Mouse (Mus musculus): ENCODE measurements around the gene Cdkn2b. TPM values are rescaled to one million over a fixed set of nuclear protein-coding genes. Genes with fewer than 3 reads are reported as not detected.

The Cdkn2b gene
- polyA plus RNA-seq, 1 experiment from 2014 or later: 0.40 TPM

DNA sequence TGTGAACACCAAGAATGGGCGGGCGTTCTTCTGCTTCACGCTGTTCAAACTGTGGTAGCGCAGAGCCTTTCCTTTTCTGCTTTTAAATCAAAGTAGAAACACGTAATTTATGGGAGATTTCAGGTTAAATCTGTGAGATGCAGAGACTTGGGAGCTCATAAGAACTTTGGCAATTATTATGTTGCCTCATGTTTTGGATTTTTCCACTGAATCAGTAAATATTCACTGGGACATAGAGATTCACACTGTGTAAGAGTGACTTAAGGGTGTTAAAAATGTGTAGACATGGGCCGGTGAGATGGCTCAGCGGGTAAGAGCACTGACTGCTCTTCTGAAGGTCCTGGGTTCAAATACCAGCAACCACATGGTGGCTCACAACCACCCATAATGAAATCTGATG is 25.2 kb downstream of the Cdkn2b start:
- H3K4me1 ChIP-seq (replicated peaks): peaks cover 6% of the 10 kb centered on the region
- no peak overlapping the region for H3K4me3 ChIP-seq (replicated peaks)
- H3K9ac ChIP-seq (replicated peaks): no peak overlapping the region
- peaks cover 89% of the 10 kb centered on the region for H3K27me3 ChIP-seq
- no peaks in the 10 kb centered on the region for H3K9me3 ChIP-seq
- H3K4me2 ChIP-seq (replicated peaks): no peak overlapping the region
- 22% methylated on average over 7 of the region's 7 CpGs for WGBS
- ATAC-seq: no peak
- H3K36me3 ChIP-seq: no peaks in the 10 kb centered on the region
- no peak overlapping the region for H3K27ac ChIP-seq

GRCm38 (mm10) chr4:89282661-89283060 is 28.2 kb downstream of the Cdkn2b start:
- WGBS: 2% methylated on average over 12 of the region's 12 CpGs
- H3K4me1 ChIP-seq (replicated peaks): peaks cover 6% of the 10 kb centered on the region
- no peak overlapping the region for H3K4me2 ChIP-seq (replicated peaks)
- no peak overlapping the region for H3K27ac ChIP-seq
- no peak overlapping the region for H3K4me3 ChIP-seq (replicated peaks)
- ATAC-seq: no peak
- H3K27me3 ChIP-seq: peaks cover 89% of the 10 kb centered on the region
- H3K36me3 ChIP-seq: no peaks in the 10 kb centered on the region
- no peak overlapping the region for H3K9ac ChIP-seq (replicated peaks)
- no peaks in the 10 kb centered on the region for H3K9me3 ChIP-seq

DNA sequence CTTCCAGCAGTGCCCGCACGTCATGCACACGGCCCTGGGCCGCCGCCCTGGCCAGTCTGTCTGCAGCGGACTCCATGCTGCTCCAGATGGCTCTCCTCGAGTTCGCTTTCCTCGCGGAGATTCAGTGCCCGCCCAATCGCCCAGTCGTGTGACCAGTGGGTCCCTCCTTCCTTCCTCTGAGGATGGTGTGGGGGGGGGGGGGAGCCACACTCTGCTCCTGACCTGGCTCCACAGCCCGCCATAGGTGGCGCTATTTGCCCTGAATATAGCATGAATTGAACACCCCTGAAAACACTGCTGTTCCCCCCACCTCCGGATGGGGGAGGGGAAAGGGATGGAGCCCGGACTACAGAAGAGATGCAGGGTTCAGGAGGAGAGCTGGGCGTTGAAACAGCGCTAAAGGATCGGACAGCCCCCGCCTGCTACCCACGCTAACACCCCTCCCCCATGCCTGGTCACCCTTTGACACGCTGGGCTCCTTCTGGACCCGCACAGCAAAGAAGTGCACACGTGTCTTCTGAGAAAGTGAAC is 28.7 kb downstream of the Cdkn2b start:
- 0% methylated on average over 25 of the region's 25 CpGs for WGBS
- Histone ChIP-seq H3K27ac (no peak overlapping the region), H3K4me2 (replicated peaks) (0 out of 2 replicates have a peak overlapping the region, but pooled peaks have one; percentile 3), H3K4me3 (replicated peaks) (no peak overlapping the region; the same call in 1 of the 2 replicates), H3K4me1 (replicated peaks) (peaks cover 6% of the 10 kb centered on the region), H3K36me3 (no peaks in the 10 kb centered on the region), H3K27me3 (peaks cover 90% of the 10 kb centered on the region), H3K9me3 (no peaks in the 10 kb centered on the region), H3K9ac (replicated peaks) (no peak overlapping the region)
- peak; percentile 83 for ATAC-seq

GRCm38 (mm10) chr4:89281236-89281635 is 29.6 kb downstream of the Cdkn2b start:
- Histone ChIP-seq H3K4me3 (replicated peaks) (no peak overlapping the region), H3K27ac (no peak overlapping the region)
- 3% methylated on average over 7 of the region's 7 CpGs for WGBS

DNA sequence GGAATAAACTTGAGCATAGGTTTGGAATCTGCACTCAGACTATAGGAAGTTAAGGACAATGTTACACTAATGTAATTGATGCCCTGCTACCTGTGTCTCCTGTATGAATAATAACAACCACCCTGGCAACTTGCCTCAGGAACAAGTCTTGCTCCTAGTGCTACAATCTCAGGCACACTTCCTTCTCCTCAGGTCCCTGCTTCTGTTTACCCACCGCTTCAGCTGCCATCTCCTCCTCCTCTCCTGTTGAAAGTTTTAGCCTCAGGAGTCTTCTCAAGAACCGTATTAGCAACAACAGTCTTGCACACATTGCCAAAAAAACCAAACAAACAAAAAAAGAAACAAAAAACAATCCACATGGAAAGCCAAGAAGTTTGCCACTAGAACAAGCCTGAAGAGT is 31.2 kb downstream of the Cdkn2b start:
- Histone ChIP-seq H3K9ac (replicated peaks) (no peak overlapping the region), H3K9me3 (no peaks in the 10 kb centered on the region), H3K27me3 (peaks cover 96% of the 10 kb centered on the region), H3K27ac (no peak overlapping the region), H3K4me1 (replicated peaks) (peaks cover 6% of the 10 kb centered on the region), H3K36me3 (no peaks in the 10 kb centered on the region), H3K4me3 (replicated peaks) (no peak overlapping the region), H3K4me2 (replicated peaks) (no peak overlapping the region)
- no peak for ATAC-seq
- 0% methylated on average over 2 of the region's 2 CpGs for WGBS

More at GRCm38 (mm10) chr4:89281236-89281635, 29.6 kb downstream of the Cdkn2b start:
- Histone ChIP-seq H3K27me3 (peaks cover 93% of the 10 kb centered on the region), H3K36me3 (no peaks in the 10 kb centered on the region), H3K4me1 (replicated peaks) (peaks cover 6% of the 10 kb centered on the region), H3K4me2 (replicated peaks) (no peak overlapping the region), H3K9ac (replicated peaks) (no peak overlapping the region), H3K9me3 (no peaks in the 10 kb centered on the region)
- no peak for ATAC-seq

DNA sequence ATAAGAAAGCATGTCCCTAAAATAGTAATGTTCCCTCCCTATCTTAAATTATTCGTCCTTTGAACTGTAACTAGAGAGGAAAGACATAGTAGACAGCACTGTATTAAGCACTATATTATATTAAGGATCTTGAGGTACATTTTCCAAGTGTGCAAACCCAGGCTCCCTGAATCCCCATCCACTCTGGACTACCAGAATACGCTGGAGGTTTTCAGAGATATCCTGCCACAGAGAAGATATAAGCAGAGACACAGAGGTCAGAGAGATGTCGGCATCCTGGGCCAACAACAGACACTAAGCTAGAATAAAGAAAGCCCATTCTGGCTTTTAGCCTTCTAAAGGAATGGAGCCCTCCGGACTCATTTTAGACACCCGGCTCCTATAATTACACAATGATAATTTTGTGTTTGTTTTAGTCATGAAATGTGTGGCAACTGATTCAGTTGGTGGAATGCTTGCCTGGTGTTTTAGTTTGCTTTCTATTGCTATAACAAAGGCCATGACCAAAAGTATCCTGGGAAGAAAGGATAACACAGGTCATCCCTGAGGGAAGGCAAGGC is 33.4 kb downstream of the Cdkn2b start:
- 5% methylated on average over 5 of the region's 5 CpGs for whole genome bisulfite sequencing
- ATAC-seq: no peak
- H3K27ac ChIP-seq: no peak overlapping the region

DNA sequence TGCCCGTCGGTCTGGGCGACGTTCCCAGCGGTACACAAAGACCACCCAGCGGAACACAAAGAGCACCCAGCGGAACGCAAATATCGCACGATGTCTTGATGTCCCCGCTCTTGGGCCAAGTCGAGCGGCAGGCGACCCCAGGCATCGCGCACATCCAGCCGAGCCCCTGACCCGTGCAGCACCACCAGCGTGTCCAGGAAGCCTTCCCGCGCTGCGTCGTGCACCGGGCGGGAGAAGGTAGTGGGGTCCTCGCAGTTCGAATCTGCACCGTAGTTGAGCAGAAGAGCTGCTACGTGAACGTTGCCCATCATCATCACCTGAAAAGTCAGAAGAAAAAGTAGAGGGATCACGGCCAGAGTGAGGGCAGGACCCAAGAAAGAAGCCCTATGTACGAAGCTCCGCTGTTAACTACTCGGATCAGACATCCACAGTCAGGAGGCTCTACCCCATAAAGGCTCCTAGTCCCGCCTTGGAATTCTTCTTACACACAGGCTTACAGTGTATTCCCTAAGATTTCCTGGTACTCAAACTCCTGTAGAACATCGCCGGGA is 34.1 kb downstream of the Cdkn2b start:
- Histone ChIP-seq H3K4me2 (replicated peaks) (no peak overlapping the region), H3K9ac (replicated peaks) (no peak overlapping the region), H3K9me3 (no peaks in the 10 kb centered on the region), H3K27ac (no peak overlapping the region), H3K4me1 (replicated peaks) (no peaks in the 10 kb centered on the region; the same call in 1 of the 2 replicates), H3K4me3 (replicated peaks) (no peak overlapping the region), H3K36me3 (no peaks in the 10 kb centered on the region), H3K27me3 (peaks cover 99% of the 10 kb centered on the region)
- ATAC-seq: no peak
- under 1% methylated on average over 37 of the region's 37 CpGs for WGBS

More for the DNA sequence above, 33.4 kb downstream of the Cdkn2b start:
- H3K36me3 ChIP-seq: no peaks in the 10 kb centered on the region
- no peak overlapping the region for H3K4me2 ChIP-seq (replicated peaks)
- H3K4me3 ChIP-seq (replicated peaks): no peak overlapping the region
- H3K27me3 ChIP-seq: peaks cover 99% of the 10 kb centered on the region
- peaks cover 6% of the 10 kb centered on the region for H3K4me1 ChIP-seq (replicated peaks)
- H3K9ac ChIP-seq (replicated peaks): no peak overlapping the region
- H3K9me3 ChIP-seq: no peaks in the 10 kb centered on the region

DNA sequence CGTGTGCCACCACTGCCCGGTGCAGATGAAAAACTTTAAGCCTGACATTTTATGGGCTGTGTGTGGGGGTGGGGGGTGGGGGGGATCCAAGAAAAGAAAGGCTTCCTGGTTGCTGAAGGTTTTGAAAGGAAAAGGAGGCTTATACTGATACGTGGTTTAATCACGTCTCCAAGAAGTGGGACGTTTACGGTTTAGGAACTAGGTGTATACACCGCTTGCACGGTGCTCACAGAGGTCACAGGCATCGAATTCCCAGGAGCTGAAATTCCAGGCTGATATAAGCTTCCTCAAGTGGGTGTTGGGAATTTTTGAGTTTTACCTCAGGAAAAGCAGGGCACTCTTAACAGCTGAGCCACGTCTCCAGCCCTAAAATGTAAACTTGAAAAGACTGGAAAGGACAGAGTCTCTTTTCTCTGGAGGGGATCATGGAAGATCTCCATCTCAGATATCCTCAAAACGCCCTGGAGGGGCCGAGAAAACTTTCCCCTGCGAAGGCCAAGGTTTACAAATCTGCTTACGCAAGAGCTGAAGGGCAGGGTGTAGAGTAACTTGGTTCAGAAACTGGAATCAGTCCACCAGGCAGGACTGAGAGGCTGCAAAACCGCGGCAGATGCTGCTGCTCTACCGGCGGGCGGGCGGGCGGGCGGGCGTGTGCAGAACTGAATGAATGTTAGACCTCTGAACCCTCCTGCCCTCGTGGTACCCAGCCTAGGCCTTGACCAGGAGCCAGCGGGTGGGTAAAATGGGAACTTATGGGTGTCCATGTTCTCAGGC is 34.8 kb downstream of the Cdkn2b start:
- Histone ChIP-seq H3K36me3 (no peaks in the 10 kb centered on the region), H3K4me3 (replicated peaks) (no peak overlapping the region), H3K27ac (no peak overlapping the region), H3K27me3 (peaks cover 97% of the 10 kb centered on the region), H3K4me2 (replicated peaks) (no peak overlapping the region), H3K9ac (replicated peaks) (no peak overlapping the region), H3K4me1 (replicated peaks) (no peaks in the 10 kb centered on the region), H3K9me3 (no peaks in the 10 kb centered on the region)
- no peak for ATAC-seq
- under 1% methylated on average over 25 of the region's 25 CpGs for WGBS

DNA sequence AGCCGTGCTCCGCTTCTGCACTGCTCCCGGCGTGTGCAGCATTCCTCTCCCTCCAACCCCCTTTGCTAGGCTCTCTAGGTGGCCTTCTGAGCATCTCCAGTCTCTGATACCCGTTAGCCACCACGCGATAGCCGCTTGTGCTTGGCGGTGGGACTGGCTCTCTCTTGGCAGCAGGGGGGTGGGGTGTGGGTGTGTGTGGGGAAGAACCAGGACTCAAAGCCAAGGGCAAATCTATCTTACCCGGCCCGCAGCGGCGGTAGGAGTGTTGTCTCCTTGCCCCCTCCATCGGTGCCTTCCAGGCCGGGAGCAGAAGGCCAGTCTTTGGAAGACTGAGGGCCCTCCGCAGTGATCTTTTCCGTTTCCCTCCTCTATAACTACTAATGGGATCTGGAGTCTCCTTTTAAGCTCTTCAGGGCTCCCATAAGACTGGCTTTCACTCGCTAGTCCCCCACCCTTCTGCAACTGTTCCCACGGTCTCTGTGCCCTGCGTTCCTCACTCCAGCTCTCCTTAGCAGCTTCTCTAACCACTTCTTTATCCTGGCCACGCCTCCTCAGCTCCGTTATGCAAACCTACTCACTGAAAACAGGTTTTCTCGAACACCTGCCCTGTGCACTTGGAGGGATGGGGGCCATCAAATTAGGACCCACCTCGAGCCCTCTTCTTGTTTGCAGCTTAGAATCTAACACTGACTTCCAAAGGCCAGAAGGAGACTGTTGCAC is 35.9 kb downstream of the Cdkn2b start:
- no peak overlapping the region for H3K9ac ChIP-seq (replicated peaks)
- H3K4me2 ChIP-seq (replicated peaks): no peak overlapping the region
- H3K36me3 ChIP-seq: no peaks in the 10 kb centered on the region
- WGBS: under 1% methylated on average over 24 of the region's 24 CpGs
- no peak overlapping the region for H3K4me3 ChIP-seq (replicated peaks)
- no peaks in the 10 kb centered on the region for H3K9me3 ChIP-seq
- H3K27me3 ChIP-seq: peaks cover 97% of the 10 kb centered on the region
- ATAC-seq: peak; percentile 51
- H3K4me1 ChIP-seq (replicated peaks): no peaks in the 10 kb centered on the region
- no peak overlapping the region for H3K27ac ChIP-seq

GRCm38 (mm10) chr4:89274006-89274405 is 36.8 kb downstream of the Cdkn2b start:
- Histone ChIP-seq H3K9ac (replicated peaks) (no peak overlapping the region), H3K27me3 (peaks cover 96% of the 10 kb centered on the region), H3K4me1 (replicated peaks) (no peaks in the 10 kb centered on the region), H3K36me3 (no peaks in the 10 kb centered on the region), H3K27ac (no peak overlapping the region), H3K4me3 (replicated peaks) (no peak overlapping the region), H3K4me2 (replicated peaks) (no peak overlapping the region), H3K9me3 (no peaks in the 10 kb centered on the region)
- WGBS: 1% methylated on average over 14 of the region's 14 CpGs
- ATAC-seq: no peak

GRCm38 (mm10) chr4:89273585-89273984 is 37.3 kb downstream of the Cdkn2b start:
- ATAC-seq: no peak; the same call in 1 of the 2 replicates
- peaks cover 96% of the 10 kb centered on the region for H3K27me3 ChIP-seq
- H3K9ac ChIP-seq (replicated peaks): no peak overlapping the region
- H3K9me3 ChIP-seq: no peaks in the 10 kb centered on the region
- WGBS: under 1% methylated on average over 9 of the region's 9 CpGs
- H3K27ac ChIP-seq: no peak overlapping the region
- H3K4me3 ChIP-seq (replicated peaks): no peak overlapping the region
- H3K36me3 ChIP-seq: no peaks in the 10 kb centered on the region
- H3K4me2 ChIP-seq (replicated peaks): no peak overlapping the region
- H3K4me1 ChIP-seq (replicated peaks): no peaks in the 10 kb centered on the region
